Mouse (Mus musculus): ENCODE results near the gene Arhgef18.

Gene Arhgef18

GRCm38 (mm10) chr8:3397597-3397996, 4.8 kb downstream of the Arhgef18 start:
- DNase-seq (ENCODE audit: low spot score): no peak

- no peak for DNase-seq (ENCODE audit: low spot score)
Observed at GRCm38 (mm10) chr8:3400509-3400908, 7.7 kb downstream of the Arhgef18 start.

DNA sequence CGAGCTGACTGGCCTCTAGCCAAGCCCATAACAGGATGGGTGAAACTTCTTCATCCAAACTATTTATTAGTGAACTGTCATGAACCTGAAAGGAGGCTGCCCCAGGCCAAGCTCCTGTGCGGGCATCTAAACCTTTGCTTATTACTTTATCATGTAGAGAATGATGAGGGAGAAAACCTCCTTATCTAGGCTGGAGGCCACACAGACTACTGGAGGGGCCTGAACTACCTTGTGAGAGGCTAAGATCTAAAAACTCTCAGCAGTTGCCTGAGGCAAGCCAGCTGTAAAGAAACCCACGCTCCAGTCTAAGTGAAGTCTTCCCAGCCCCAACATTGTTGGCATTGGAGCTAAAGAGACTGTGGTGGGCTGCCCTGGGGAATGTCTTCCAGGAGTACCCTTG, 14.6 kb downstream of the Arhgef18 start:
- no peak for DNase-seq (ENCODE audit: low spot score)

GRCm38 (mm10) chr8:3411085-3411484, 18.3 kb downstream of the Arhgef18 start:
- no peak for DNase-seq (ENCODE audit: low spot score)

DNA sequence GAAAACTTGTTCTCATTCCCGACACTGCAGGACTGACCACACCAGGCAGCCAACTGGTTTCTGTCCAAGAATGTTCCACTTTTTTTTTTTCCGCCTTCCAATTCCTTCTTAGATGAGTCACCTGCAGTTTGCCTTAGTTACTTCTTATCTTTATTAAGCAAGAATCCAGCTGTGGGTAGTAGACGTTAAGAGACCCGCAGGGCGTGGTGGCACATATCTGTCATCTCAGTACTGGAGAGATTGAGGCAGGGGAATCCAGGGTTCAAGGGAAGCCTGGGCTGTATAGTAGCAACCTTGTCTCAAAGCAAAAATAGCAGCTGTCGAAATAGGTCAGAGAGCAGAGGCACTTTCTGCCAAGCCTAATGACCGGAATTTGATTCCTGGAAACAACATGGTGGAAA, 19.1 kb downstream of the Arhgef18 start:
- DNase-seq (ENCODE audit: low spot score): no peak

DNA sequence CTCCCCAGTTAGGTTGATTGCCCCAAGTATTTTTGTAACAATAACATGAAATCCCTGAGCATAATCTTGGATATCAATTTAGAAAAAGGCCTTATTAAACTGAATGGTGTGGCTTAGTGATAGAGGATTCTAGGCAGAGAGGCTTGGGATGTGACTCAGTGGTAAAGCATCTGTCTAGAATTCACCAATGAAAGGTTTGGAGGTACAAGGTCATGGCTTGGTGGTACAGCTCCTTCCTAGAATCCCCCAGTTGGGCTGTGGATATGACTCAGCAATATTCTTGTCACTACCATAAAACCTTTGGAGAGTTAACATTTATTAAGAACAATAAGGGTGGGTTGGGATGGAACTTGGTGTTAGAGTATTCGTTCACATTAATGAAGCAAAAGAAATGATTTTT, 20.0 kb downstream of the Arhgef18 start:
- DNase-seq (ENCODE audit: low spot score): no peak

DNA sequence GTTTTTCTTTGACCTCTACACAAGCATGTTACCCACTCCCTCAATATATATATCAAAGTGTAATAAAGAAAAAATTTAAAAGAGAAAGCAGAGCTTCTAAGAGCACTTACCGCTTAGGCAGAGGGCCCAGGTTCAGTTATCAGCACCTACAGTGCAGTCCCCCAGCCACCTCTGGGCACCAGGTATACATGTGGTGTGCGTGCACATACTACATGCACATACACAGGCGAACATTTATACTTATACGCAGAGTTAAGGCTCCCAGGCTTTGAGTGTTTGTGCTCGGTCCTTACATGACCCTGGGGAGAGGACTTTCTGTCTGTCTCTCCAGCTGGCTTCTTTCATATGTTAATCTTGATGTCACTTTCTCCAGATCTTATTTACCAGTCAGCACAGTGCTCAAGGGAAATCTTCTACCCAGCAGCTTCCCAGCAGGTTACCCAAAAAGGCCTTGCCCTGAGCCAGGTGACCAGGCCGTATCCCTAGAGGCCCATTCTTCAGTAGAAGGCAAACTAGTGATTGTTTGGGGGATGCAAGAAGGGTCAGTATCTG, 21.9 kb downstream of the Arhgef18 start:
- DNase-seq (ENCODE audit: low spot score): peak; percentile 6

- DNase-seq (ENCODE audit: low spot score): no peak
Observed at GRCm38 (mm10) chr8:3415259-3415658, 22.5 kb downstream of the Arhgef18 start.

GRCm38 (mm10) chr8:3415661-3416060, 22.9 kb downstream of the Arhgef18 start:
- no peak for DNase-seq (ENCODE audit: low spot score)

DNA sequence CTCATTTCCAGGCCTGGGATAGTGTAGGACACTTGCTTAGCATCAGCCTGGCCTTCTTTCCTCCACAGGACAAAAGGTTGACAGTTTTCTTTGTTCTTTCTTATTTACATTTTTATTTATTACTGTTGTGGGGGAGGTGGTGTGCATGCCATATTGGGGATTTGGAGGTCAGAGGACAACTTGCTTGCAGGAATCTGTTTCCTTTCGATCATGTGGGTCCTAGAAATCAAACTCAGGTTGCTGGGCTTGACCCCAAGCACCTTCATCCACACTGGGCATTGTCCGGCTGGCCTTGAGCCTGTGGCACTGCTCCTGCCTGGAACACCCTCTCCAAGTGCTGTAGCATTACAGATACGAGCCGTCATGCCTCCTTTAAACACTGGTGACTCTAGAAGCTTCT, 24.0 kb downstream of the Arhgef18 start:
- DNase-seq (ENCODE audit: low spot score): peak; percentile 50

DNA sequence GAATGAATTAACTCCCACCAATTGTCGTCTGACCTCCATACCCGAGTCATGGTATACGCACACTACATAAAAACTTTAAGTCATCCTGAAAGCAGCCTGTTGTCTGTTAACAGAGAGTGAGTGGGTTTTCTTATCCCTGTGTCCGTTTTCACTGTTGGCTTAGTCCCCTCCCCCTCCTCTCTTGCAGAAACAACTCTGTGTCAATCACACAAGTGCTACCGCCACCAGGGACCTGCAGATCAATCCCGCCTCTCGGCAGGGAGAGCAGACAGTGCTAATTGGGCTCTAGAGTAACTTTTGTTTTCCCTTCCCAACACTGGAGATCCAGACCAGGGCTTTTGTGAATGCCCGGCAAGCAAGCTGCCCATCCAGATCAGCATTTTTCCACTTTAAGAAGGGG, 24.6 kb downstream of the Arhgef18 start:
- peak; percentile 84 for DNase-seq (ENCODE audit: low spot score)

- DNase-seq (ENCODE audit: low spot score): peak; percentile 18
Observed at GRCm38 (mm10) chr8:3418101-3418500, 25.3 kb downstream of the Arhgef18 start.

DNA sequence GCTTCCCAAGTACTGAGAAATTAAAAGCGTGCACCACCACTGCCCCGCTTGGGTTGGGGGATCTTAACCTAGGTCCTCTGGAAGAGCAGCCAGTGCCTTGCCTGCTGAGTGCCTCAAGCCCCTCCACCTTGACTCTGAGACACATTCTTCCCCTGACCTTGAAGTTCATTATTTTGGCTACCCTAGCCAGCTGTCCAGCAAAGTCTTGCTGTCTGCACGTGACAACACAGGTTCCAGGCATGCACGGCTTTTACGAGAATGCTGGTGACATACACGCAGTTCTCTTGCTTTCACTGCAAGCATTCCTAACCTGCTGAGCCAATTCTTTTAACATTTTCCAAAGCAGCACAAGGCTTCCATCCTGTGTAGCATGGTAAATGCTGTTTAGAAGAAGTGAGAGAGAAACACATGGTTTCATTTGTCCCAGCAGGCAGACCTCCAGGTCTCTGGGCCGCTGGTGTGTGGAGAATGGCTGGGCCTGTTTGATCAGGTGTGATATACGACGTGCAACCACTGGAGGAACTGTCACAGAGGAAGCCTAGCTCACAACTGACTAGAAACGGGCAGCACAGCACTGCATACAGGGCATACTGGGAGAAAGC, 27.4 kb downstream of the Arhgef18 start:
- no peak for DNase-seq (ENCODE audit: low spot score)

- DNase-seq (ENCODE audit: low spot score): no peak
Observed at GRCm38 (mm10) chr8:3421507-3421906, 28.7 kb downstream of the Arhgef18 start.

GRCm38 (mm10) chr8:3425217-3425616, 32.4 kb downstream of the Arhgef18 start:
- no peak for DNase-seq (ENCODE audit: low spot score)

- DNase-seq (ENCODE audit: low spot score): no peak
Observed at GRCm38 (mm10) chr8:3426211-3426610, 33.4 kb downstream of the Arhgef18 start.

DNA sequence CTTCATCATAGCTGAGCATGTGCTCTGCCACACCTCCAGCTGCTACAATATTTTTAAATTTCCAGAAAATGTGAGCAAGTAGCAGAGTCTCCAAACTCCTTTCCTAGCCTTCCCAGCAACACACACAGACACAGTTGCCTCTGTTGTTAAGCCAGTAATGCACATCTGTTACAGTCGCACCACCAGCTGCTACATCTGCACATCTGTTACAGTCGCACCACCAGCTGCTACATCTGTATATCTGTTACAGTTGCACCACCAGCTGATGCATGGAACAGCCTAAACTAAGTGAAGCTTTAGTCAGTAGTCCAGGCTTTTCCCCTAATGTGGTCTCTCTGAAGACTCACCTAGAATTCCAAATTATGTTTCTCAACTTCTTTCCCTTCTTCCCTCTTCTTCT, 35.6 kb downstream of the Arhgef18 start:
- DNase-seq (ENCODE audit: low spot score): no peak

DNA sequence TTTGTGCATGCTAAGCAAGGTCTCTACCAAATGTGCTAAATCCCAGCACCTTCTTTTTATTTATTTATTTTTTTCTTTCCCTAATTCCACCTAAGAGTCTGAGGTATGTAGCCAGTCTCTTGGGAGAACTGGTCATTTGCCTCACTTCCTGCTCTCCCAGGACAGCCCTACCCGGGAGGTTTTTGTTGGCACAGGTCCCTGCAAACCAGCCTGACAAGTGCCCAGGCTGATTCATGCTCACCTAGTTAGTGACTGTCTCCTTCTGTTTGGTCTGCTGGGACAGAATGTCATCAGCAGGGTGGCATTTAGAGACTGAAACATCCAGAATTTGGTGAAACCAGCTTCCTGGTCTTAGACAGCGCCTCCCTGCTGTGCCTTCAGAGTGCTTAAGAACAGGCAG, 37.2 kb downstream of the Arhgef18 start:
- DNase-seq (ENCODE audit: low spot score): no peak

DNA sequence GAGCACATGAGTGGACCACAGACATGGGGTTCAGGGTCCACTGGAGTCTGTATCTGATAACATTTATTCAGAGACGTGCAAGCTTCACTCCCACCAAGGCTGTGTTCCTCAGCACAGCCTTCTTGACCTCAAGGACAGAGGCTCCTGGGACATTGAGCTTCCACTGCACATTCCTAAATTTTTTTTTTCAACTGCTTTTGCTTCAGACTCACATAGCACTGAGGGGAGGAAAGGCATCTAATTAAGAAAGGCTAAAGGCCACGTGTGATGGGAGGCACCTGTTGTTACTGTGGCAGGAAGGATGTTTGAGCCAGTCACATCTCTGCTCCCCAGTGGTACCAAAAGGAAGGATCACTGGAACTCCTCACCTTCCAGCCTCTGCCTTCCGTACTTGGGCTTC, 38.3 kb downstream of the Arhgef18 start:
- DNase-seq (ENCODE audit: low spot score): no peak

DNA sequence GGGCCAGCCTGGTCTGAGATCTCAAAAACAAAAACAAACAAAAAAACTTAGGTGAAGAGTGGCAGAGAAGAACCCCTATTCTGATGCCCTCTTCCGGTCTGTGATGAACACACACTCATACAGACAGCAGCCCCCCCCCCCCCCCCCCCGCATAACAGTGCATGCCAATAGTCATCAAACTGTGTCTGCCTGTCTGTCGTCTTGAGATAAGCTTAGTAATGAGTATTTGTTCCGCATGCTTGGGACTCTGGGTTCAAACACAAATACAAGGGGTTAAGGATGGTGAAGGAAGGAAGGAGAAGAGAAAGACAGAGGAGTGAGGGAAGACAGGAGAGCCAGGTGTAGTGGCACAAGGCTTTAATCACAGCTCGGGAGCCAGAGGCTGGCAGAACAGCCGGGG, 43.7 kb downstream of the Arhgef18 start:
- DNase-seq (ENCODE audit: low spot score): no peak

DNA sequence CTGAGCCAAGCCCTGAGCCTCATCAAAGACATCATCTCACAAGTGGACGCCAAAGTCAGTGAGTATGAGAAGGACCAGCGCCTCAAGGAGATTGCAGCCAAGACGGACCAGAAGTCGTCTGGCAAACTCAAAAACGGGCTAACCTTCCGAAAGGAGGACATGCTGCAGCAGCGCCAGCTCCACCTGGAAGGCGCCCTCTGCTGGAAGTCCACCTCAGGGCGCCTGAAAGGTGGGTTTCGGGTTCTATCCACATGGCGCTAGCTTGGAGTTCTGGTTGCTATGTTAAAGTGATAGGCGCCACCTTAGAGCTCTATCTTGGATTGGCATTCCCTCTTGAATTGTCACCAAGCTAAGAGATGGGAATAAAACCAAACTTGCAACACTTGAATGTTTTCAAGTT, 46.7 kb downstream of the Arhgef18 start:
- no peak for DNase-seq (ENCODE audit: low spot score)

GRCm38 (mm10) chr8:3449226-3449625, 56.4 kb downstream of the Arhgef18 start:
- no peak for DNase-seq (ENCODE audit: low spot score)

DNA sequence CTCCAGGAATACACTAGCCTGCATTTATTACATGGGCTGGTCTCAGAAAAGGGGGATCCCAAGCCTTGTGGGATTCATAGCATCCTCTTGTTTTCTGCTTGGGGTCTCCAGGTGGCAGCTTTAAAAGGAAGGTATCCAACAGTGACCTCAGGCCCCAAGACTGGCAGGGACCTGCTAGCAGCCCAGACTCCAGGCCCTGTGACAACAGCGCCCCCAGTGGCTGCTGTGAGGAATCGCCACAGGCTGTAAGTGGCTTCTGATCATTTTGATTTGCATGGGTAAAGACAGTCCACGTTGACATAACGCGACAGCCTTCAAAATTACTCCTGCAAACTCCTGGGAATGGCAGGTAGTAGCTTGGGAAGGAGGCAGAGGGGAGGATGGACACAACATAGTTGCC, 57.9 kb downstream of the Arhgef18 start:
- peak; percentile 79 for DNase-seq (ENCODE audit: low spot score)

DNA sequence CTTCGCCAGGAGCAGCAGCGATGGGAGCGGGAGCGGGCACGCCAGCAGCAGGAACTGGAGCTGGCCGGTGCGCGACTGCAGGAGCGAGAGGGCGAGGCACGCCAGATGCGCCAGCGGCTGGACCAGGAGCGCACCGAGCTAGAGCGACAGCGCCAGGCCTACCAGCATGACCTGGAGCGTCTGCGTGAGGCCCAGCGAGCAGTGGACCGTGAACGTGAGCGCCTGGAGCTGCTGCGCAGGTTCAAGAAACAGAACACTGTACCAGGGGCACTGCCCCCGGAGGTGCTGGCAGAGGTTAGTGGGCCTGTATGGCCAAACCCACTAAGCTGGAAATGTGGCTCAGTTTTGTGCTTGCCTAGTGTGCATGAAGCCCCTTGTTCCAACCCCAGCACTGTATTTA, 59.2 kb downstream of the Arhgef18 start:
- DNase-seq (ENCODE audit: low spot score): no peak

All from embryo, embryonic 10.5 days (tissue).